Mouse (Mus musculus) stomach, embryonic 15.5 days (tissue): Measurements from ENCODE around the gene Olfr482. TPM values are rescaled to one million over a fixed set of nuclear protein-coding genes. Genes with fewer than 3 reads are reported as not detected.

ENCODE experiments used
- ATAC-seq: fragments of 200-750 bp; cut with Nextera tagmentation; 2 replicates; pipeline ENCODE4 v1.8.0; 2017; ENCODE audit warnings: low read depth, moderate number of reproducible peaks, moderate TSS enrichment; ENCODE audit not compliant: insufficient read depth, low FRiP score
- H3K27ac ChIP-seq: fragments of 300-500 bp; sonication (generic); 2 replicates; pipeline ENCODE4 v1.5.1; 2015; ENCODE audit warnings: mild to moderate bottlenecking, inconsistent platforms
- H3K27me3 ChIP-seq: fragments of 300-500 bp; sonication (generic); replicated peaks from 2 replicates; pipeline ENCODE4 v1.6.1; 2015; ENCODE audit warnings: inconsistent platforms
- H3K36me3 ChIP-seq: fragments of 300-500 bp; sonication (generic); 2 replicates; pipeline ENCODE4 v1.6.1; 2015; ENCODE audit warnings: inconsistent platforms
- H3K4me1 ChIP-seq: fragments of 300-500 bp; sonication (generic); 2 replicates; pipeline ENCODE4 v1.6.1; 2015; ENCODE audit warnings: inconsistent platforms
- H3K4me2 ChIP-seq: fragments of 300-500 bp; sonication (generic); 2 replicates; pipeline ENCODE4 v1.6.1; 2015; ENCODE audit warnings: mild to moderate bottlenecking, inconsistent platforms
- H3K4me3 ChIP-seq: fragments of 300-500 bp; sonication (generic); replicated peaks from 2 replicates; pipeline ENCODE4 v1.5.1; 2015; ENCODE audit warnings: inconsistent platforms
- H3K9ac ChIP-seq: fragments of 300-500 bp; sonication (generic); 2 replicates; pipeline ENCODE4 v1.6.1; 2015; ENCODE audit warnings: inconsistent platforms
- H3K9me3 ChIP-seq: fragments of 300-500 bp; sonication (generic); 2 replicates; pipeline ENCODE4 v1.6.1; 2016; ENCODE audit warnings: inconsistent platforms
- WGBS: fragments of 180-500 bp; shearing (Covaris S2); methylation state at CpG from one replicate; pipeline ENCODE4 v1.1.7; 2015; 5-methylcytosine and 5-hydroxymethylcytosine counted together
- polyA plus RNA-seq: library from polyadenylated mRNA; unstranded; fragments of >200 nt; fragmentation: Nextera tagmentation; extraction: Ambion mirVana; gene quantifications from 2 replicates; pipeline ENCODE4 v1.2.1, GENCODE M21; 2015

Olfr482 gene
- 0.24 TPM in 1 of 2 replicates, not detected in the other for polyA plus RNA-seq

DNA sequence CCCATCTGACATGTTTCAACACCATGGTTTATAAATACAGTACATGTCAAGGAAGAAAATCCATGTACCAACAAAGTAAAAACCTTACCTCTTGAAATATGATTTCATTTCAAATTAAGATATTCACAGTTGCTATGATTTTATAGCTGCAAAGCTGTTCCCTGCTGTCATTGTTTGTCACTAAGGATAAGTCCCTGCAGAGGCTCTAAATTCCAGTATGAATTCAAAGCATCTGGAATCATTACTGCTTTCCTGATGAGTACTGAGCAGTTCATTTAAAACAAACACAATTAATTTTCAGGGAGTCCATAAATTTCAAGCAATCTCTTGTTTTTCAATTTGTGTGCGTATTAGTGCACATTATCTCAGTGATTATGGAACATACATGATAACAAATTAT, at the start of gene Olfr482:
Olfr482 (minus strand) TSS at position 101 of the 400 bp plus-strand sequence.
- ATAC-seq = no peak
- WGBS = 61% methylated on average over 1 of the region's 1 CpGs

DNA sequence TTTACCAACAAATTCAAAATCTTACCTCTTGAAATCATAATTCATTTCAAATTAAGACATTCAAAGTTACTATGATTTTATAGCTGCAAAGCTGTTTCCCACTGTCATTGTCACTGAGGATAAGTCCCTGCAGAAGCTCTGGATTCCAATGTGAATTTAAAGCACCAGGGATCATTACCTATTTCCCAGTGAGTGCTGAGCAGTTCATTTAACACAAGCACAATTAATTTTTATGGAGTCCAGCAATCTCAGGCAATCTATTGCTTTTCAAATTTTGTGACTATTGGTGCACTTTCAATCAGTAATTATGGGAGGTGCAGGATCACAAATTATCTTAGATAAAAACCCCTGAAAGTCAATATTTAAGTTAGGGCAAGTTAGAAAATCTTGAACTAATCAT, 30.0 kb upstream of the Olfr482 start, which contains the start of gene Olfr484:
Olfr484 (minus strand) TSS at position 101 of the 400 bp plus-strand sequence.
- Histone ChIP-seq H3K4me2 (no peak within 1 kb of the TSS), H3K36me3 (no peaks in the 10 kb centered on the region), H3K27ac (no peak within 1 kb of the TSS), H3K27me3 (no peaks in the 10 kb centered on the region), H3K9me3 (no peaks in the 10 kb centered on the region), H3K9ac (no peak within 1 kb of the TSS), H3K4me3 (no peak within 1 kb of the TSS), H3K4me1 (no peaks in the 10 kb centered on the region)
- ATAC-seq = no peak

More for the DNA sequence above, at the start of gene Olfr482:
- H3K4me3 ChIP-seq = no peak within 1 kb of the TSS
- no peak within 1 kb of the TSS for H3K4me2 ChIP-seq
- no peaks in the 10 kb centered on the region for H3K36me3 ChIP-seq
- H3K4me1 ChIP-seq = no peaks in the 10 kb centered on the region
- no peak within 1 kb of the TSS for H3K27ac ChIP-seq
- no peaks in the 10 kb centered on the region for H3K9me3 ChIP-seq
- H3K9ac ChIP-seq = no peak within 1 kb of the TSS
- no peaks in the 10 kb centered on the region for H3K27me3 ChIP-seq

DNA sequence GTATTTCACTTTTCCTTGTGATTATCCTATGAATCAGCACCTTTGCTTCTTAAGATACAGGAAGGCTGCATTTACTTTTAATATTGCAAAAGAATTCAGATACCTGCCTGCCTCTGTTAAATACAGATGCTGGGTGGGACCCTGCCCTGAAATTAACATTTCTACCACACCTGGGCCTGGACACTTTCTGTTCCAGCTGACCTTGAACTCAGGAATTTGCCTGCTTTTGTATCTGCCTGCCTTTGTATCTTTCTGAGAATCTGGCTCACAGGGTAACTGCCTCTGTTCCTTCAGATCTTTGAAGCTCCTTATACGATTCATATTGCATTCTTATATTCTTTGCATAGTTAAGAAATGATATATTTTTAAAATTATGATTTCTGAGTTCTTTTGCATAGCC, 24.0 kb upstream of the Olfr482 start:
- H3K4me1 ChIP-seq = no peaks in the 10 kb centered on the region
- no peaks in the 10 kb centered on the region for H3K9me3 ChIP-seq
- no peak for ATAC-seq
- H3K36me3 ChIP-seq = no peaks in the 10 kb centered on the region
- WGBS = 44% methylated on average over 1 of the region's 1 CpGs
- H3K4me3 ChIP-seq = no peak overlapping the region
- H3K4me2 ChIP-seq = no peak overlapping the region
- no peaks in the 10 kb centered on the region for H3K27me3 ChIP-seq
- H3K27ac ChIP-seq = no peak overlapping the region
- no peak overlapping the region for H3K9ac ChIP-seq

DNA sequence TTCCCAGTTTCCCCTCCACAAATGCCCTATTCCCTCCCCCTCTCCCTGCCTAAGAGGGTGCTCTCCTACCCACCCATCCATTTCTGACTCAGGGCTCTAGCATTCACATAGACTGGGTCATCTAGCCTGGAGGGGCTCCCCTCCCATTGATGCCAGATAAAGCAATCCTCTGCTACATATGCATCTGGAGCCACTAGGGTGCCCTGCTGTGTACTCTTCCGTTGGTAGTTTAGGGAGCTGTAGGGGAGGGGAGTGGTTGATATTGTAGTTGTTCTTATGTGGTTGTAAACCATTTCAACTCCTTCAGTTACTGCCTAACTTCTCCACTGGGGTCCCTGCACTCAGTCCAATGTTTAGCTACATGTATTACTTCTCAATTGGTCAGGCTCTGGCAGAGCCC, 23.3 kb upstream of the Olfr482 start:
- Histone ChIP-seq H3K4me3 (no peak overlapping the region), H3K4me2 (no peak overlapping the region)
- 7% methylated on average over 1 of the region's 1 CpGs for WGBS

DNA sequence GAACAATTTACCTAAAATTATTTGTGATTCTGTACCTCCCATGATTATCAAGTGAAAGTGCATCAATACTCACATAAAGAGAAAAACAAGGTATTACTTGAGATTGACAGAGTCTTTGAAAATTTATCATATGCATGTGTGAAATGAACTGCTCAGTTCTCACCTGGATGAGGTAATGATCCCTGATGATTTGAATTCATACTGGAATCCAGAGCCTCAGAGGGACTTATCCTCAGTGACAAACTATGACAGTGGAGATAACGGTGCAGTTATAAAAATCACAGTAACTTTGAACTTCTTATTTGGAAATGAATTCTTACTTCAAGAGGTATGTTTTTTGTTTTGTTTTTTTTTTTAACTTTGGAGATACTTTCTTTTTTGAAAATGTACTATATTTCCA, 3.2 kb upstream of the Olfr482 start, which contains the start of gene Olfr483:
Olfr483 (plus strand) TSS at position 301 of the 400 bp plus-strand sequence.
- H3K9me3 ChIP-seq = no peaks in the 10 kb centered on the region
- no peaks in the 10 kb centered on the region for H3K36me3 ChIP-seq
- no peak within 1 kb of the TSS for H3K9ac ChIP-seq
- no peak within 1 kb of the TSS for H3K4me3 ChIP-seq
- no peaks in the 10 kb centered on the region for H3K4me1 ChIP-seq
- no peak within 1 kb of the TSS for H3K27ac ChIP-seq
- H3K4me2 ChIP-seq = no peak within 1 kb of the TSS
- no peaks in the 10 kb centered on the region for H3K27me3 ChIP-seq
- 83% methylated on average over 1 of the region's 1 CpGs for WGBS
- ATAC-seq = no peak

More for the DNA sequence above, 23.3 kb upstream of the Olfr482 start:
- ATAC-seq = no peak
- Histone ChIP-seq H3K4me1 (no peaks in the 10 kb centered on the region), H3K9me3 (no peaks in the 10 kb centered on the region), H3K27ac (no peak overlapping the region), H3K27me3 (no peaks in the 10 kb centered on the region), H3K36me3 (no peaks in the 10 kb centered on the region), H3K9ac (no peak overlapping the region)

DNA sequence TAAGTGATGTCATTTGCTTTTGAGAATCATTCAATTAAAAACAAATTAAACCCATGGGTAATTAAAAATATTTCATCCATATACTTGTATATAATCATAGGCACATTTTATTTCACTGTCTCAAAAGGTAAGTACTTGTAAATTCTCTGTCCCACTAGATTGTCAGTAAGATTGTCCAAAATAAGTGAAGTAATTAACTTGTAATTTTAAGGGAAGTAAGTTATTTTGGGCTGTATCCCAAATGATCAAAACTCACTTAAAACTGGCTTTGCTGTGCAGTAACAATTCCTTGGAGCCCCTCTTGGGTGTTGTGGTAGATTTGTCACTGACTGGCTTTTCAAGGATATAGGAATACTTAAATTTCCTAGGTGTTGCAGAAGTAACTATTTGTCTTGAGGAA, 17.8 kb downstream of the Olfr482 start, which contains the start of gene Olfr481:
Olfr481 (plus strand) TSS at position 301 of the 400 bp plus-strand sequence.
- Histone ChIP-seq H3K27ac (no peak within 1 kb of the TSS), H3K9me3 (no peaks in the 10 kb centered on the region), H3K27me3 (no peaks in the 10 kb centered on the region), H3K36me3 (no peaks in the 10 kb centered on the region), H3K9ac (no peak within 1 kb of the TSS), H3K4me1 (no peaks in the 10 kb centered on the region), H3K4me2 (no peak within 1 kb of the TSS), H3K4me3 (no peak within 1 kb of the TSS)
- ATAC-seq = no peak

DNA sequence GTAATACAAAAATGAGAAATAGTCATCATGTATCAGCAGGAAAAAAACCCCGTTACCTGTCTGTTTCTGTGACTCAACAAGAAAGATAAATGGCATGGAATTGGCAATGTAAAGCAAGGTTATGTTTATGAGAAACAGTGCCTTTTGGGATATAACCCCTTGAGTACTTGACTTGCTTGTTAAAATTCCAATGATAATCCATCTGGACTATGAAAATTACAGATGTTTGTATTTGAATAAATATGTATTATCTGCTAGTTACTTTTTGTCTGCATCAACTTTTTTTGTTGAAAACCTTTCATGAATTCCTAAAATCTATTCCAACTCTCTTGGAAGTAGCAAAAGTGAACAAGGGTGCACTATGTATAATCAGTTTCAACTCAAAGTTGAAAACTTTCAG, 30.1 kb downstream of the Olfr482 start, which contains the start of gene Olfr480:
Olfr480 (minus strand) TSS at position 101 of the 400 bp plus-strand sequence.
- Histone ChIP-seq H3K27ac (no peak within 1 kb of the TSS), H3K9me3 (no peaks in the 10 kb centered on the region), H3K4me1 (no peaks in the 10 kb centered on the region), H3K36me3 (no peaks in the 10 kb centered on the region), H3K4me2 (no peak within 1 kb of the TSS), H3K27me3 (no peaks in the 10 kb centered on the region), H3K9ac (no peak within 1 kb of the TSS), H3K4me3 (no peak within 1 kb of the TSS)
- 72% methylated on average over 1 of the region's 1 CpGs for whole genome bisulfite sequencing
- ATAC-seq = no peak

DNA sequence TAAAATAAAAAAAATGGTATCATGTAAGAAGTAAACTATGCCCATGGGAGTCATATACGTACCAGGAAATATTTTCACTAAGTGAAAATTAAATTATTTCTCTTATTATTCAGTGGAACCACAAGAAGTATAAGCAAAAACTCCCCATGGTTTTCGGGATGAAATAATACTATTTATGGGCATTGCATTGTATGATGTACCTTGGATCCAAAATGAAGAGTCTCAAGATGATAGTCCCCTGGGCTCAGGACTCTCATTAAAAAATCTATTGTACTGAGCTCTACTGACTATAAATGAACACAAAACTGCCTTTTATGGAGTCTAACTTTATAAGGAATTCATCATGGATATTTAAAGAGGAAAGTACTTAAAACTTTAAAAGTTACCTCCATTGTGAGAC, 47.0 kb downstream of the Olfr482 start, which contains the start of gene Olfr479:
Olfr479 (plus strand) TSS at position 301 of the 400 bp plus-strand sequence.
- Histone ChIP-seq H3K4me3 (no peak within 1 kb of the TSS), H3K4me2 (no peak within 1 kb of the TSS), H3K9ac (no peak within 1 kb of the TSS), H3K27me3 (no peaks in the 10 kb centered on the region), H3K9me3 (no peaks in the 10 kb centered on the region), H3K36me3 (no peaks in the 10 kb centered on the region), H3K4me1 (no peaks in the 10 kb centered on the region), H3K27ac (no peak within 1 kb of the TSS)
- WGBS = 83% methylated on average over 2 of the region's 2 CpGs
- no peak for ATAC-seq

Other genes with a start within 250 kb of the Olfr482 start
- 0.03 TPM in 1 of 2 replicates, not detected in the other for gene Olfr472, start 199.7 kb downstream of the Olfr482 start, polyA plus RNA-seq
- not detected in 2 replicates for gene Olfr473, start 167.1 kb downstream of the Olfr482 start, polyA plus RNA-seq
- not detected in 2 replicates for gene Olfr474, start 142.9 kb downstream of the Olfr482 start, polyA plus RNA-seq
- not detected in 2 replicates for gene Olfr476, start 132.8 kb downstream of the Olfr482 start, polyA plus RNA-seq
- gene Olfr477, start 110.9 kb downstream of the Olfr482 start, polyA plus RNA-seq = not detected in 2 replicates
- not detected in 2 replicates for gene Olfr478, start 63.6 kb downstream of the Olfr482 start, polyA plus RNA-seq
- not detected in 2 replicates for gene Olfr479, start 46.9 kb downstream of the Olfr482 start, polyA plus RNA-seq
- not detected in 2 replicates for gene Olfr480, start 30.2 kb downstream of the Olfr482 start, polyA plus RNA-seq
- gene Olfr481, start 17.7 kb downstream of the Olfr482 start, polyA plus RNA-seq = not detected in 2 replicates
- gene Olfr483, start 3.3 kb upstream of the Olfr482 start, polyA plus RNA-seq = not detected in 2 replicates
- gene Olfr484, start 29.9 kb upstream of the Olfr482 start, polyA plus RNA-seq = not detected in 2 replicates
- gene Olfr485, start 62.3 kb upstream of the Olfr482 start, polyA plus RNA-seq = not detected in 2 replicates
- gene Olfr486, start 75.2 kb upstream of the Olfr482 start, polyA plus RNA-seq = not detected in 2 replicates
- gene Olfr487, start 117.0 kb upstream of the Olfr482 start, polyA plus RNA-seq = not detected in 2 replicates
- not detected in 2 replicates for gene Olfr488, start 160.8 kb upstream of the Olfr482 start, polyA plus RNA-seq
- not detected in 2 replicates for gene Olfr490, start 191.3 kb upstream of the Olfr482 start, polyA plus RNA-seq
- gene Olfr491, start 215.9 kb upstream of the Olfr482 start, polyA plus RNA-seq = not detected in 2 replicates
- gene Olfr492, start 226.1 kb upstream of the Olfr482 start, polyA plus RNA-seq = not detected in 2 replicates
- gene Olfr493, start 249.4 kb upstream of the Olfr482 start, polyA plus RNA-seq = not detected in 2 replicates